In the genomic region with DNA sequence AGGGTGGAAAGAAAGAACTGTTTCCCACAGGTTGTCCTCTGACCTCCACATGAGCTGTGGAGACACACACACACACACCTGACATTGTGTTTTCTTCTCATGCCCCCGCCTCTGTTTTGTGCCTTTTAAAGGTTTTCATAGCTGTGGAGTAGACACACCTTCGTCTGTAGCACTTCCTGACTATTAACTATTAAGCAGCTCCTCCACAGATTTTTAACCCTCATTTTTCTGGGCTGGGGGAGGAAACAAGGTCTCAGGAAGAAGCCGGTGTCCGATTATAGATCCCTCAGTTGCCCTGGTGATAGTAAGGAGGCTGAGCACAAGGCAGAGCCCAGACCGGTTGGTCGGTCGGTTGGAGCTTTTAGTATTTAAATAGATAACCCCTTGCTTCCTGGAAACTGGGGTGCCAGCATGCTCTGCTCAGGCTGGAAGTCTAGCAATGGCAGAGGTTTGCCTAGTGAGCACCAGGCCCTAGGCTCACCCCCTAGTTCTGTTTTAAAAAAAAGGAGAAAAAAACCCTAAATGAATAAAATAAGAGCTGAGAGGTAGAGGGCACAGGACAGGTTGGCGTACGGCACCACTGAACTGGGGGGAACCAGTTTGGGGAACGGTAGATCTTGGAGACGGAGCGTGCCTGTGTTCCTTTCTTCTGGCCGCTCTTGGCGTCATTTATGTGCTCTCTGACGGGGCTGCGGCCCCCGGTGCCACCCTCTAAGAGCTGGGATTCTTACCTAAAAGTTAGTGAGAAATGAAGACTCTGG, we compare ENCODE assay signal across 8 mouse cellular contexts. TPM values are rescaled to one million over a fixed set of nuclear protein-coding genes. Genes with fewer than 3 reads are reported as not detected.
DNase-seq lines count a peak whose midpoint lies in the region; ATAC-seq and TF ChIP-seq lines count a peak whose summit lies in the region.

No protein-coding gene starts in this region.

- WGBS in bone marrow, adult 2 months, result 2% methylated on average over 17 of the region's 17 CpGs
- WGBS in forebrain, postnatal 0 days, result 2% methylated on average over 17 of the region's 17 CpGs
- WGBS in liver, embryonic 16.5 days (ENCODE audit: insufficient replicate concordance), result 2% methylated on average over 17 of the region's 17 CpGs

- peak; percentile 42 for ATAC-seq in forebrain, postnatal 0 days
- ATAC-seq in liver, embryonic 16.5 days (ENCODE audit: low read depth), result peak; percentile 57

- DNase-seq in layer of hippocampus, adult 2 months (ENCODE audit: low spot score in 2 of 2), result no peak
- no peak for DNase-seq in layer of hippocampus, adult 9-10 months (ENCODE audit: low spot score)
- DNase-seq in forebrain, postnatal 0 days, result no peak
- no peak for DNase-seq in right cerebral cortex, postnatal 25 days
- DNase-seq in layer of hippocampus, postnatal 25 days (ENCODE audit: extremely low spot score in 1 of 2, low spot score in 1 of 2), result no peak
- no peak for DNase-seq in ovary, postnatal 14 days (ENCODE audit: low spot score)

- peak overlapping the region; percentile 79 for H3K9ac ChIP-seq in forebrain, postnatal 0 days
- peak overlapping the region; percentile 71 for H3K9ac ChIP-seq in liver, embryonic 16.5 days (ENCODE audit: low read depth, low read length)

- no peak for TF ChIP-seq CTCF in layer of hippocampus, adult 2 months (conservative IDR thresholded peaks at IDR 0.05)
- TF ChIP-seq CTCF in bone marrow, adult 2 months (IDR thresholded peaks at IDR 0.05; ENCODE audit: control insufficient read depth, insufficient read depth, low read length), result no peak
- TF ChIP-seq CTCF in forebrain, postnatal 0 days (IDR thresholded peaks at IDR 0.05; ENCODE audit: low read depth), result no peak

- H3K4me2 ChIP-seq in forebrain, postnatal 0 days (ENCODE audit: low read depth), result peak overlapping the region; percentile 77
- H3K4me2 ChIP-seq in liver, embryonic 16.5 days (ENCODE audit: low read depth, low read length), result peak overlapping the region; percentile 82

- H3K27me3 ChIP-seq in forebrain, postnatal 0 days (ENCODE audit: insufficient read depth, low read length), result no peaks in the 10 kb centered on the region
- H3K27me3 ChIP-seq in liver, embryonic 16.5 days (ENCODE audit: control insufficient read depth, insufficient read depth, low read depth, low read length), result no peaks in the 10 kb centered on the region

- peak overlapping the region; percentile 96 for H3K27ac ChIP-seq in layer of hippocampus, adult 2 months
- peak overlapping the region; percentile 88 for H3K27ac ChIP-seq in bone marrow, adult 2 months (ENCODE audit: control insufficient read depth, insufficient read depth, low read depth, low read length, poor library complexity)
- H3K27ac ChIP-seq in forebrain, postnatal 0 days (ENCODE audit: low read depth, low read length), result peak overlapping the region; percentile 98
- peak overlapping the region; percentile 94 for H3K27ac ChIP-seq in liver, embryonic 16.5 days (ENCODE audit: low read length)

- peak overlapping the region; percentile 68 for H3K4me3 ChIP-seq in layer of hippocampus, adult 2 months
- peak overlapping the region; percentile 78 for H3K4me3 ChIP-seq in bone marrow, adult 2 months (replicated peaks; ENCODE audit: control insufficient read depth, low read depth, low read length)
- H3K4me3 ChIP-seq in forebrain, postnatal 0 days (ENCODE audit: low read depth, low read length), result peak overlapping the region; percentile 77
- peak overlapping the region; percentile 69 for H3K4me3 ChIP-seq in liver, embryonic 16.5 days (ENCODE audit: low read depth, low read length)

- no peaks in the 10 kb centered on the region; the same call in 1 of the 2 replicates for H3K36me3 ChIP-seq in forebrain, postnatal 0 days (ENCODE audit: insufficient read depth)
- H3K36me3 ChIP-seq in liver, embryonic 16.5 days (ENCODE audit: control insufficient read depth, insufficient read depth), result no peaks in the 10 kb centered on the region; the same call in 1 of the 2 replicates

- no peak for TF ChIP-seq POLR2A in bone marrow, adult 2 months (IDR thresholded peaks at IDR 0.05; ENCODE audit: borderline replicate concordance, control insufficient read depth, low read depth, low read length)

- peaks cover 3% of the 10 kb centered on the region for H3K4me1 ChIP-seq in bone marrow, adult 2 months (ENCODE audit: control insufficient read depth, insufficient read depth, low read length)
- H3K4me1 ChIP-seq in forebrain, postnatal 0 days (ENCODE audit: insufficient read depth), result peaks cover 14% of the 10 kb centered on the region; the same call in 1 of the 2 replicates
- peaks cover 35% of the 10 kb centered on the region for H3K4me1 ChIP-seq in liver, embryonic 16.5 days (ENCODE audit: control insufficient read depth, low read depth, low read length)

- no peaks in the 10 kb centered on the region for H3K9me3 ChIP-seq in forebrain, postnatal 0 days (ENCODE audit: low read length)
- no peaks in the 10 kb centered on the region for H3K9me3 ChIP-seq in liver, embryonic 16.5 days (replicated peaks; ENCODE audit: control insufficient read depth, low read length)

RNA-seq across cellular contexts. Expression of a gene that starts 38.1 kb away (rescaled TPM):
- 100 to 1,000 TPM; 243 to 252 TPM for total RNA-seq in layer of hippocampus, adult 2 months (2021)
- polyA plus RNA-seq in bone marrow, adult 2 months (2011; ENCODE audit: insufficient read depth, insufficient read length, low replicate concordance, missing spikeins), result 38.6 and 59.4 TPM in 2 replicates
- total RNA-seq in forebrain, postnatal 0 days (2014; rRNA removed), result 171 and 191 TPM in 2 replicates
- polyA plus RNA-seq in forebrain, postnatal 0 days (2015; fragmentation: Nextera tagmentation; extraction: Ambion mirVana), result 147 and 169 TPM in 2 replicates
- polyA plus RNA-seq in liver, embryonic 16.5 days (2015; fragmentation: Nextera tagmentation; extraction: Ambion mirVana), result 59.4 and 65.0 TPM in 2 replicates
- 100 to 1,000 TPM; 242 to 246 TPM for total RNA-seq in layer of hippocampus, postnatal 25 days (2021)
